Mouse (Mus musculus) G1E-ER4 (cell line): ENCODE results near the gene Ypel2. TPM values are rescaled to one million over a fixed set of nuclear protein-coding genes. Genes with fewer than 3 reads are reported as not detected.

Experiments used
- GATA1 ChIP-seq: IDR thresholded peaks from one replicate; pipeline ENCODE4 v1.8.0; 2012; ENCODE audit warnings: low read length, inconsistent platforms
- polyA plus RNA-seq: library from polyadenylated mRNA; stranded (reverse); fragments of >175 nt; gene quantifications from 2 replicates; pipeline ENCODE4 v1.2.3, GENCODE M21; 2012

The Ypel2 gene
- polyA plus RNA-seq: 3.0 and 3.1 TPM in 2 replicates

DNA sequence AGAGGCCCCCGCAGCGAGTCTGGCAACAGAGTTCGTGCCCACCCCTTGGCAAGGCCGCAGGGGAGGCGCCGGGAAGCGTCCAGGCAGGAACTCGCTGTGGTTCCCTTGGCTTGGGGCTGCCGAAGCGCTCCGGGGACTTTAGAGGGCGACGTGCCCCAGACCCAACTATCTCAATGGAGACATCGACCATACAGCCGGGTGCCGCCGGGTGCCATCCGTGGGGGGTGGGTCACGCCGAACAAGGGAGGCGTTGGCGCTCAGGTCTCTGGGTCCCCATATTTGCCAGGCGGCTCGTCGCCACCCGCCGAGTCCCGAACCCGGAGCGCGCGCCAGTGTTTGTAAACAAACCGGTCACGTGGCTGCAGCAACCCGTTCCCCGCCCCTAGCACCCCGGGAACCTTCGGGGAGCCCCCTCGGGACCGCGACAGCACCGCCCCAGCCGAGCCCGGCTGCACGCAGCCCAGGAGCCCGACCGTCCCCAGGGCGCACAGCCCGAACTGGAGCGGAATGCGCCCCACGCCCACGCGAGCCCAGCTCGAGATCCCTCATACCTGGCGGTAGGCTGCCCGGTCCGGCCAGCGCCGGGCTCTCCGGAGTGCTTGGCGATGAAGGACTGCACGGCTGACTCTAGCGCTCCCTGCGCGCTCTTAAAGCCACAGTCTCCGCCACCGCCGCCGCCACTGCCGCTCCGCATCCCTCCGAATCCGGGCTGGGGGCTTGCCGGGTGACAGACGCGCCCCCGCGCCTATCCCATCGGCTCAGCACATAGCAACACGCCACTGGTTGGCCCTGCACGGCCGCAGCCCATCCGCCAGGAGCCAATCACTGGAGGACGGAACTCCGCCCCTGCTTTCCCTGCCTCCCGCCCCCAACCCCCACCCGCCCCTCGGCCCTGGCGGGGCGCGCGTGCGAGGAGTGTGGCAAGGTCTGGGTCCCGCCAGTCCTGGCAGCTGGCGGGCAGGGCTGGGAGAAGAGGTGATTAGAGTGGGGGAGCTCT lies at the start of gene Ypel2:
Gene Ypel2 (minus strand): TSS at position 667 of the 997 bp plus-strand sequence.
- TF ChIP-seq GATA1: no peak

DNA sequence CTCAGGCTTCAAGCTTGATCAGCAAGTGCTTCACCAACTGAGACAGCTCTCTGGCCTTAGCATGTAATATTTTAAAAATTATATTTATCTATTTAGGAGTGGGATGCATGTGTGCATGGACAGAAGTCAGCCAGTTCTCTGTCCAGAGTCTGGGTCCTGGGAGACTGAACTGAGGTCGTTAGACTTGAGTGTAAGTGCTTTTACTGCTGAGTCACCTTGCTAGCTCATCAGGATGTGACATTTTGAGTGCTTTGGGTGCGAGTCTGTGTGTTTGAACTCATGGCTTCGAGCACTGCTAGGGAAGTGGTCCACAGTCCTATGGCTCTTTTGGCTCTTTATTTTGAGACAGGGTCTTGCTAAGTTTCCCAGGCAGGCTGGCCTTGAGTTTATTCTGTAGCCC lies 49.5 kb upstream of the Ypel2 start:
- no peak for TF ChIP-seq GATA1

DNA sequence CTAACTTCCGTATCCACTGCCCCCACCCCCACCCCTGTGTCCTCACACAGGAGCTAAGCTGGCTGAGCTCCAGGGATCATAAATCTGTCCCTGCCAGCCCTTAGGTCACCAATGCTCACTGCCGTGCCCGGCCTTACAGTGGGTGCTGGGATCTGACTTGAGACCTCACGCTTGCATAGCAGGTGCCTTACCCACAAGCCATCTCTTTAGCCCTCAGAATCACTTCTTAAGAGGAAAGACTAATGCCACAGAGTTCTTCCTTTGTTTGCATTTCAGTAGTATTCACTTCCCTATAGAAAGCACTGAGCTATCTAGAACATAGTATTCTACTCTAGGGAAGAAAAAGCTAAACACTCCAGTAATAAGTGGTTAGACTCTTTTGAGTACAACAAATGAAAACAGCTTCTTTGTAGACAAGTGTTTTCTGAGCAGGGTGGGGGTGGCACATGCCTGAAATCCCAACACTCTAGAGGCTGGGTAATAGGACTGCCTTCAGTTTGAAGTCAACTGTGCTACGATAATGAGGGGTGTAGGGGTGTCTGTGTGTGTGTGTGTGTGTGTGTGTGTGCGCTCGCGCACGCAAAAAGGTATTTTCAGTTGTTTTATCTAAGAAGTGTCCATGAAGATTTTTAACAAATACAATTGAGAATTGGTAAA lies 45.9 kb upstream of the Ypel2 start:
- TF ChIP-seq GATA1: no peak

DNA sequence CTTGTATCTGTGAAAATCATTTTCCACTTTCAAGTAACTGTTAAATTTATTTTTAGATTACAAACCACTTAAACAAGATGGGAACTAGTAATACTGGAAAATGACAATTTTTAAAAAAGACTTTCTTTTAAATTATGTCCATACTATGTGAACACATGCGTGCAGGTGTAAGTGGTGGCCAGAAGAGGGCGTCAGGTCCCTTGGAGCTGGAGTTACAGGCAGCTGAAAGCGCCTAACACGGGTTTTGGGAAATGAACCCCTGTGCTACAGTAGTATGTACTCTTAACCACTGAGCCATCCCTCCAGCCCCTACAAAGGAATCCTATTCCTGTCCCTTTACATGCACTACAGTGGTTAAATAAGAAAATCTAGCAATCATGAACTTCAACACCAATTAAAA lies 42.7 kb upstream of the Ypel2 start:
- TF ChIP-seq GATA1: no peak

DNA sequence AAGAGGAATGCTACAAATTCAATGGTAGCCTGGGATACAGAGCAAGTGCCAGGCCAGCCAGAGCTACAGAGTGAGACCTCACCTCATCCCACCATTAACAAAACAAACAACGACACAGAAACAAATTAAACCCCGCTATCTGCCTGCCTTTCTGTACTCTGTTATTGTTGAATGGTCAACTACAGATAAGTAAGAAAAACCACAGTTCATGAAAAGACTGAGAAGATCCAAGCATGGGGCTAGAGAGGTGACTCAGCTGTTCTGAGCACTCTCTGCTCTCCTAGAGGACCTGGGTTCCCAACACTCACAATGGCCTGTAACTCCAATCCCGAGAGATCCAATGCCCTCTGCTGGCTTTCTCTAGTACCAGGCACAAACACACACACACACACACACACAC lies 34.7 kb upstream of the Ypel2 start:
- TF ChIP-seq GATA1: no peak

DNA sequence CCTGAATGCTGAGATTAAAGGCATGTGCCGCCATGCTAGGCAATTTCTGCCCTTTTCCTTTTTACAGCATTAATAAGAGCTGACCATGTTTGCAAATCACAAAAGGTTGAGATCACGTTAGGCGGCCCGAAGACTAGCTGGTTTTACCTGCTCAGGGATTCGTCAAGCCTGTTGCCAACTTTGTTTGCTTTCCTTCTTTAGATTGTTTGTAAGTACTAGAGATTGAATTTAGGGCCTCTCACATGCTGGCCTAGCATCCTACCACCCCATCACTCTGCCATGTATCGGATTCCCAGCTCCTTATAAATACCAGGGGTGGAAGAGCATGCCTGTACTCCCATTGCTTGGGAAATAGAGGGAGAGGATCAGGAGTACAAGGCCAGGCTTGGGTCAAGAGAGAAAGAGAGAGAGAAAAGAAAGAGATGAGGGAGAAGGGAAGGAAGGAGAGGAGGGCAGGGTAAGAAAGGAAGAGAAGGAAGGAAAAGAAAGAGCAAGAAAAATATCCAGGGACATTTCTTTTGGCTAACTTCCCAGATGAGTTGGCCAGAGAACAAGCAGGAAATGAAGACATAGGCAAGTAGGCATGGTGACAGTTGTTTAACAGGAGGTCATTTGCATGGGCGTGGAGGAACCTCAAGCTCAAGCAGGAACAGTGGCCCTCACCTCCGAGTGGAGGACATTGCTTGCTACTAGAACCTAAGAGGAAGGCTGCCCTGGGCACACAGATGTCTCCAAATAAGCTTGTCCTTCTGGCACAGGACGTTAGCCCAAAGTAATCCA lies 32.8 kb upstream of the Ypel2 start:
- no peak for TF ChIP-seq GATA1

DNA sequence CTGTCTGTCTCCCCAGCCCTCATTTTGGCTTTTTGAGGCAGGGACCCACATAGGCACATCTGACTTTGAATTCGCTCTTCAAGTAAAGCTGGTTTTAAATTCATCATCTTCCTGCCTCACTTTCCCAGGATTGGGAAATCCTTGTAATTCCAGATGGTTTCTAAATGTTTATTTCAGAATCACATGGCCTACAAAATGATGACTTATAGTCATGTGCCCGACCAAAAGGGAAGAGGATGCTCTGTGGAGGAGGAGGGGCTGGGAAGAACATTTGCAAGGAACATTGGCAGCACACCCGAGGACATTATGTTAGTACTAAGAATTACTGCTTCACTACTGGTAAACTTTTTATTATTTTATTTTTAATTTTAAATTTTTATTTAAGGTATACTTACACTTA lies 31.8 kb upstream of the Ypel2 start:
- TF ChIP-seq GATA1: no peak

DNA sequence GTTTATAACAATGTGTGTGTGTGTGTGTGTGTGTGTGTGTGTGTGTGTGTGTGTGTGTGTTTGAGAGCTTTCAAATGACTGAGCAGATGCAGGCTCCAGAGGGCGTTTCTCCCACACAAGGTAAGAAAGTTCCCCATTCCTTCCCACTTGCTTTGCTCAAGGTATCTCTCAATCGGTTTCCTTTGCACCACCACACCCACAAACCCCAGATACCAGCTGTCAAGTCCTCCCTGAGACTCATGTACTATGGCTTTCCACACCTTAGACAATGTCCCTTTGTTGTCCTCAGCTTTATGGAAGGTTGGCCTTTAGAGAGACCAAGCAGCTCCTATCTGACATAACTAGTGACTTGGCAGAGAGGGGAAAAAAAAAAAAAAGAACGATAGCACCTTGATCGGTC lies 29.3 kb upstream of the Ypel2 start:
- no peak for TF ChIP-seq GATA1

DNA sequence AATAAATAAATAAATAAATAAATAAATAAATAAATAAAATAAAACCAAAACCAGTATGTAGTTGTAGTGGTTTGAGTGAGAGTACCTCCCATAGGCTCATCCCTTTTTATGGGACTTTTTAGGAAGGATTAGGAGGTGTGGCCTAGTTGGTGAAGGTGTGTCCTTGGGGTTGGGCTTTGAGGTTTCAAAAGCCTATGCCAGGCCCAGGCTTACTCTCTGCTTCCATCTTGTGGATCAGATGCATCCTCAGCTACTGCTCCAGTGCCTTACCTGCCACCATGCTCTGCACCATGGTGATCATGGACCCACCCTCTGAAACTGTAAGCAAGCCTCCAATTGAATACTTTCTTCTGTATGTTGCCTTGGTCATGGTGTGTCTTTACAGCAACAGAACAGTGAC lies 28.0 kb upstream of the Ypel2 start:
- no peak for TF ChIP-seq GATA1

DNA sequence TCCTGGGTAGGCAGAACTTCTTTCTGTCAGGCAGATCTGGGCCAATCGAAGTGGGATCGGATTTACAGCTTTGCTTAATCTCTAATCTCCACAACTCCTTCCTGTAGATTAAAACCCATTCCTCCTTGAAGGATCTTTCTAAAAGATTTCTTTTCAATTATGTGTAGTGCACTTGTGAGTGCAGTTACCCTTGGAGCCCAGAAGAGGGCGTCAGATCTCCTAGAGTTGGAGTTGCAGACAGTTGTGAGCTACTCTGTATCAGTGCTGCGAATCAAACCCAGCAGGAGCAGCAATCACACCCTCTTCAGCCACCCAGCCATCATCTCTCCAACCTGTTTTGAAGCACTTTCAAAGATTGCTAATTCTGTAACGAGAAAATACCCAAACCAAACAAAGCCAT lies 26.9 kb upstream of the Ypel2 start:
- no peak for TF ChIP-seq GATA1

DNA sequence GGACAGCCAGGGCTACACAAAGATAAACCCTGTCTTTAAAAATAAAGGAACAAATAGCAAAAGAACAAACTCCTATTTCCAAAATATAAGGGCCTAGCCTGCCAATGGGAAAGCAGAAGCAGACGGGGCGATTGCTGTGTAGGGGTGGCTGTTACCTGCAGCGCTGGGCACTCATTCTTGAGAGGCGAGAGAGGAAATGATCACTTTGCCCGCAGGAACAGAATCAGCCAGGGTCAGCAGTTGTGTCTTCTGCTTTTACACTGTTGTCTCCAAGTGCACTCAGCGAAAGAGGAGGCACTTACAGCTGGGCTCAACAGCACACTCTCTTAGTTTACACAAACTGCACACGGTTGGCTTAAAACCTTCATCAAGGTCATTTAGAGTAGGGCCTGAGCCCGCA lies 25.9 kb upstream of the Ypel2 start:
- TF ChIP-seq GATA1: no peak

DNA sequence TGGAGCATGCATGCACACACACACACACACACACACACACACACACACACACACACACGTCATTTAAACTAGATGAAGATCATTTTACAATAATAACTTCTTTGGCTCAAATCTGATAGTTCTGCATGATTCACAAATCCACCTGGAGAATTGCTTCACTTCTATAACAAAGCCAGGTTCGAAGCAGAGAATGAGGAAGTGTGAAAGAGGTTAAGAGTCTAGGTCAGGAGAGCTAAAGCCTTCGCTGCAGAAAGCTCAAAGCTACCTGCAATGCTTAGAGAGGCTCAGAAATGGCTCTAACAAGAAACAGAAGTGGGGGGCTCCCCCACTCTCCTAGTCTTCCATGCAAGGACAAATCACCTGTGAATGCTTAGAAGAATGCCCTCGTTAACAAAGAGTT lies 24.6 kb upstream of the Ypel2 start:
- TF ChIP-seq GATA1: no peak

DNA sequence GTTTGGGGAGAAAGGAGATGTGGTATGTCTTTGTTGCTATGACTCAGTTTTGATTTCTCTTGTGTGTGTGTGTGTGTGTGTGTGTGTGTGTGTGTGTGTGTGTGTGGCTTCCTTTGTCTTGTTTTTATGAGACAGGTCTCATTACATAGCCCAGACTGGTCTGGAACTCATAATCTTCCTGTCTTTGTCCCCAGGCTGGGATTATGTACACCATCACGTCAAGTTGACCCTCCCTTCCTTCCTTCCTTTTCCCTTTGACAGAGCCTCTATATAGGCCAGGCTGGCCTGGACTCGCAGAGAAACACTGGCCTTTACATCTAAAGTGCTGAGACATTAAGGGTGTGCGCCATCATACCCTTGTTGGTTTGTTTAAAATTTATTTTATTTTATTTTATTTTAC lies 22.2 kb upstream of the Ypel2 start:
- TF ChIP-seq GATA1: no peak

DNA sequence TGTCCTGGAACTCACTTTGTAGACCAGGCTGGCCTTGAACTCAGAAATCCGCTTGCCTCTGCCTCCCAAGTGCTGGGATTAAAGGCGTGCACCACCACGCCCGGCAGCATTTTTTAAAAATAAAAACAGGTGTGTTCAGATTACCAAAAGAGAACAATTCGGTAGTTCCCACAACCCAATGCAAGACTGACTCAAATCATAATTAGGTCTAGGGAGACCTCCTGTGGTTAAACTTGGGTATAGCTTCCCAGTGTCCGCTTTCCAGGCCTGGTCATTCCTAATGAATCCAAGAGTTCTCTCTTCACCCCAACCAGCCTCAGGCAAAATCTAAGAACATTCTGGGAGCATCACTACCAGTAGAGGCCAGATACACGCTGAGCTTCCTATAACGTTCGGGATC lies 17.0 kb upstream of the Ypel2 start:
- TF ChIP-seq GATA1: no peak

DNA sequence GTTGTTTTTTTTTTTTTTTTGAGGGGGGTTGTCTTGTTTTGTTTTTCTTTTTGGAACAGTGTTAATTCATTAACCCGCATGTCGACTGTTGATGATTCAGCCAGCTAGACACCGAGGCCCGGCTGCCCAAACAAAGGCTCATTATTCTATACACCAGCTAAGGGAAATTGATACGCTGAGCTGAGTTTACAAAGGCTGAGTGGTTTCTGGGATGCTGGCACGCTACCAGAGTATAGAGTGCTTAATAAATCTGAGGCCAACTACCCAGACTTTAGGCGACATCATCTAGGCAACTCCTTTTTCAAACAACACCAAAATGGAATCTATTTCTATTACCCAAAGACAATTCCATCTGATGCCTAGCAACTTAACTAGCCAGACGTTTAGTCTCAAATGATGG lies 13.9 kb upstream of the Ypel2 start:
- no peak for TF ChIP-seq GATA1
